Mouse (Mus musculus): ENCODE results near the gene Hsd11b1. TPM values are rescaled to one million over a fixed set of nuclear protein-coding genes. Genes with fewer than 3 reads are reported as not detected.
A peak's percentile ranks its signal among the peaks of the same experiment; 100 is the strongest.

Hsd11b1 gene
- polyA plus RNA-seq, 1 experiment from 2014 or later: 11.4 TPM

DNA sequence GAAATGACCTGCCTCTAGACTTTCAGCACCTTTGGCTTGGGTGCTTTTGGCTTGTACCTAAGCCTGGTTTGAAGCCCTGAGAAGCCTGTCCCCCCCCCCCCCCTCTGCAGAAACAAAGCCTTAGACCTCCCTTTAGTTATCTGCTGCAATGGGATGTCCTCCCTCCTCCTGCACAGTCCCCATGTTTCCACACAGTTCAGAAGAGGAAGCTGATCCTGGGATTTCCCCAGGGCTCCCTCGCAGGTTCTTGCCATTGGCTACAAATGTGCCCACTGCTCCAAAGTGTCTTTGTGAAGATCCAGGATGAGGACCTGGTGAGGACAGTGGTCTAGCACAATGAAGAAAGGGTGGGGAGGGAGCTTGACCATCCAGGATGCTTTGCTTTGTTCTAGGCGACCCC lies 39.2 kb upstream of the Hsd11b1 start:
- no peak overlapping the region for H3K4me2 ChIP-seq (ENCODE audit: low read length)
- WGBS: 60% methylated on average over 2 of the region's 2 CpGs
- no peak for ATAC-seq (replicated peaks; ENCODE audit: low FRiP score, low read depth)

DNA sequence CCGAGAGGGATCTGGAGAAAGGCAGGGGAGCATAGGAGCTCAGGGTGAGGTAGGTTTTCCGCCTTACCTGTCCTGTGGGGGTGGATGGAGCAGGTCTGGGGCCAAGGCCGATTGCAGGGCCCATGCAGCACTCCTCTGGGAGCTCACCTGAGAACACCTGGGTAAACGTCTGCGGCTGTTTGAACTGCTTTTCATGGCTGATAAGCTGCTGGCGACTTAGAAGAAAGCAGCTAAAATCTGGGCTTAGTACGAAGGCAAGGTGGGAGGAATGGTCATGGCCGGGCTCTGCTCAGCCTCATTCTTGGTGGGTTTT lies 38.2 kb upstream of the Hsd11b1 start:
- Histone ChIP-seq H3K4me3 (replicated peaks; ENCODE audit: low read depth, low read length) (no peak overlapping the region), H3K36me3 (ENCODE audit: insufficient read depth, low read length) (no peaks in the 10 kb centered on the region), H3K9me3 (replicated peaks; ENCODE audit: low read length) (no peaks in the 10 kb centered on the region), H3K9ac (ENCODE audit: low read depth, low read length) (no peak overlapping the region), H3K27ac (no peak overlapping the region), H3K27me3 (ENCODE audit: insufficient read depth, low read length) (no peaks in the 10 kb centered on the region), H3K4me1 (replicated peaks; ENCODE audit: insufficient read depth, low read length) (no peaks in the 10 kb centered on the region), H3K4me2 (ENCODE audit: low read length) (no peak overlapping the region)
- DNase-seq (ENCODE audit: low spot score) (no peak), ATAC-seq (replicated peaks; ENCODE audit: low FRiP score, low read depth) (no peak)
- no peak for TF ChIP-seq CTCF (IDR thresholded peaks at IDR 0.05; ENCODE audit: low read depth)
- WGBS: 65% methylated on average over 8 of the region's 8 CpGs

More for the DNA sequence above, 39.2 kb upstream of the Hsd11b1 start:
- Histone ChIP-seq H3K27me3 (ENCODE audit: insufficient read depth, low read length) (no peaks in the 10 kb centered on the region), H3K9me3 (replicated peaks; ENCODE audit: low read length) (no peaks in the 10 kb centered on the region), H3K4me1 (replicated peaks; ENCODE audit: insufficient read depth, low read length) (no peaks in the 10 kb centered on the region), H3K36me3 (ENCODE audit: insufficient read depth, low read length) (no peaks in the 10 kb centered on the region), H3K27ac (no peak overlapping the region), H3K9ac (ENCODE audit: low read depth, low read length) (no peak overlapping the region), H3K4me3 (replicated peaks; ENCODE audit: low read depth, low read length) (no peak overlapping the region)
- no peak for TF ChIP-seq CTCF (IDR thresholded peaks at IDR 0.05; ENCODE audit: low read depth)
- no peak for DNase-seq (ENCODE audit: low spot score)

DNA sequence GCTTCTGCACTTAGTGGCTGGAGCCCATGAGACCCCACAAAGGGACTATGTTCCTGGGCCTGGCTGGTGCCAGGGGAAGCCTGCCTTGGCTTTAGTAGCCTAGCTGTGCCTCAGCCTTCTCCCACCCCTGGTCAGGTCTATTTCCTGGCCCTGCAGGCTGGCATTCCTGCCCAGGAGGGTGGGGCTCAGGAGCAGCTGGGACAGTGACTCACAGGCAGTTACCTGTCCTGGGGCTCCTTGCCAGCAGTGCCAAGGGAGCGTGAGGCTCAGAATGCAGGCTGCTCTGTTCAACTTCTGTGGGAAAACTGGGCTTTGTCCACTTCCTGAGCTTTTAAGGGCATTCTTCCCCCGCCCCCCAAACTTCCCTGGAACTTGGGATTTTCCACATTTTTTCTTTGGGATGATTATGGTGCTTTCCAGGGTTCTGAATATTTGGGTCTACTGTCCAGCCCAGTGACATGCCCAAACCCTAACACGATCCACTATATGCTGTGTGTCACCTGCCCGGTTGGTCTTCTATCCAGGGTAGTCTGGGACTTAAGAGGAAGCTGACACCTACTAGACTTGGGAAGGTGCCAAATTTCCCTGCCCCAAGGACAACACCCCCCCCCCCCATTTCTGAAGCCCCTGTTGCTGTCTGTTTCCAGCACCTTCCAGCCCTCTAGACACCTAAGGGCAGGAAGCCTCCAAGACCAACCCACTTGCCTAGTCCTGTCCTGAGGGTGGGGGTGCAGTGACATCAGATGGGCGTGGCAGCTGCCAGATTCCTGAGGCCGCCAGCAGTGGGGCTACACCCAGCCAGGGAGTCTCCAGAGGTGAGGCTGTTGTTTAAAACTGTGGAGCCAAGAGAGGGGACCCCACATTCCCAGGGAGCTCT lies 37.6 kb upstream of the Hsd11b1 start:
- Histone ChIP-seq H3K27ac (no peak overlapping the region), H3K4me1 (replicated peaks; ENCODE audit: insufficient read depth, low read length) (no peaks in the 10 kb centered on the region), H3K4me2 (ENCODE audit: low read length) (no peak overlapping the region), H3K9ac (ENCODE audit: low read depth, low read length) (no peak overlapping the region), H3K36me3 (ENCODE audit: insufficient read depth, low read length) (no peaks in the 10 kb centered on the region), H3K4me3 (replicated peaks; ENCODE audit: low read depth, low read length) (no peak overlapping the region), H3K9me3 (replicated peaks; ENCODE audit: low read length) (no peaks in the 10 kb centered on the region), H3K27me3 (ENCODE audit: insufficient read depth, low read length) (no peaks in the 10 kb centered on the region)
- DNase-seq (ENCODE audit: low spot score) (peak; percentile 11), ATAC-seq (replicated peaks; ENCODE audit: low FRiP score, low read depth) (peak; percentile 52)
- 61% methylated on average over 6 of the region's 6 CpGs for WGBS
- TF ChIP-seq CTCF (IDR thresholded peaks at IDR 0.05; ENCODE audit: low read depth): no peak

DNA sequence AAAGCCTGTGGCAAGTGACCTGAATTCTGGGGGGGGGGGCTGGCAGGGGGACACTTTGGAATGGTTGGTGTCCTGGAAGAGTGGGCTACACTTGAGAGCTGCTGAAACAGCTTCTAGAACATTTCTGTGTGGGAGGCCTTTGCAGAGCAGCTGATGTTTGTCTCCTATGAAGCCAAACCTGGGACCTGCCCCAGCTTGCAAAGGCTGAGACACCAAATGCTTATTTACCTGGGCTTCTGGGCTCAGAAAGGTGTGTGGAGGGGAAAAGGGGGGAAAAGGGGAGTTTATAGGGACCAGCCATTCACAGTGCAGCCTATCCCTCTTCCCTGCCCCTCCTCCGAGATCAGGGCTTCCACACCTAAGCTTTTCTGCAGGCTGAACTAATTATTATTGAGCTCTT lies 36.1 kb upstream of the Hsd11b1 start:
- Histone ChIP-seq H3K27me3 (ENCODE audit: insufficient read depth, low read length) (no peaks in the 10 kb centered on the region), H3K4me2 (ENCODE audit: low read length) (no peak overlapping the region), H3K4me1 (replicated peaks; ENCODE audit: insufficient read depth, low read length) (no peaks in the 10 kb centered on the region), H3K9me3 (replicated peaks; ENCODE audit: low read length) (no peaks in the 10 kb centered on the region), H3K27ac (no peak overlapping the region), H3K4me3 (replicated peaks; ENCODE audit: low read depth, low read length) (no peak overlapping the region), H3K36me3 (ENCODE audit: insufficient read depth, low read length) (no peaks in the 10 kb centered on the region), H3K9ac (ENCODE audit: low read depth, low read length) (no peak overlapping the region)
- no peak for TF ChIP-seq CTCF (IDR thresholded peaks at IDR 0.05; ENCODE audit: low read depth)
- DNase-seq (ENCODE audit: low spot score) (no peak), ATAC-seq (replicated peaks; ENCODE audit: low FRiP score, low read depth) (no peak)
- 60% methylated on average over 1 of the region's 1 CpGs for WGBS

DNA sequence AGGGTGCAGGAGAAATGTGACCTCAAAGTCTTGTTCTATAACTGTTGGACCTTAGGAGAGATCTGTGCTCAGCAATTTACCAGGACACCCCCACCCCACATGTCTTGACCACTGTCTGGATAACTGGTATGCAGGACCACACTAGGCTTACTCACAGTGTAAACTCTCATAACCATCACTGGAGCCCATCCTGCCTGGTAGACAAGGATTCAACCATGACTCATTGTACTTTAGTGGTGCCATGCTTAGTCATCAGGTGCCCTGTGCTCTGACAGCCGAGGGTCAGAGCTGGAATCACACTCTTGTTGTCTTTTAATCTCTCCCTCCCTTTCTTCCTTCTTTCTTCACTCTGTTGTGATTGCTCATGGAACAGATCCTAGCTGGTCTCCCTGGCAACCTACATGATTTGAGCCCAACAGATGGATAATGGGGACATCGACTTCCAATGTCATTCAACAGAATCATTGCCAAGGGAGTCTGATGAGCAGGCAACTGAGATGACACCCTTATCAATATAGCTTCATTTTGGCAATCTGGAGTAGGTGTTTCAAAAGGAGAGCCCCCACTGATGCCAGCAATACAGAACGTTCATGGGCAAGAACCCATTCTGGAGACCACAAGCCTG lies 34.4 kb upstream of the Hsd11b1 start:
- Histone ChIP-seq H3K4me1 (replicated peaks; ENCODE audit: insufficient read depth, low read length) (no peaks in the 10 kb centered on the region), H3K9ac (ENCODE audit: low read depth, low read length) (no peak overlapping the region), H3K27me3 (ENCODE audit: insufficient read depth, low read length) (no peaks in the 10 kb centered on the region), H3K27ac (no peak overlapping the region), H3K4me3 (replicated peaks; ENCODE audit: low read depth, low read length) (no peak overlapping the region), H3K9me3 (replicated peaks; ENCODE audit: low read length) (no peaks in the 10 kb centered on the region), H3K36me3 (ENCODE audit: insufficient read depth, low read length) (no peaks in the 10 kb centered on the region), H3K4me2 (ENCODE audit: low read length) (no peak overlapping the region)
- ATAC-seq (replicated peaks; ENCODE audit: low FRiP score, low read depth) (no peak), DNase-seq (ENCODE audit: low spot score) (no peak)
- 74% methylated on average over 3 of the region's 3 CpGs for WGBS
- no peak for TF ChIP-seq CTCF (IDR thresholded peaks at IDR 0.05; ENCODE audit: low read depth)

DNA sequence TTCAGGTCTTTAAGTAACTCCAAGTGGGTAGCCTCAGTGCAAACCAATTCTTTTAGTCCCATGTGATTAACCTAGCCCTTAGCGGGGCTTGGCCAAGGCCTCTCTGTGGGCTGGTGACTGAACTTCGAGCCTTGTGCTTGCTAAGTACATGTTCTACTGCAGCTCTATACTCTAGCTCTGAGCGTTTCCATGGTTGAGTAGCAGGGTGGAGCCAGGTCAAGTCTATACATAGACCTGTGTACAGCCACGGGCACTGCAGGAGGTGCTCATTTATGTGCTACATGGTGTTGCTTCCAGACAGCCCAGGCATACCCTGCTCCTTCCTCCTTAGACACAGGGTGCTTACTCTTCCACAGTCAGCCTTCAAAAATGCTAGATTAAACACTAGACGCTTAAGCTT lies 32.0 kb upstream of the Hsd11b1 start:
- WGBS: 75% methylated on average over 5 of the region's 5 CpGs
- no peak overlapping the region for H3K27ac ChIP-seq
- H3K4me2 ChIP-seq (ENCODE audit: low read length): no peak overlapping the region
- H3K9ac ChIP-seq (ENCODE audit: low read depth, low read length): no peak overlapping the region
- no peaks in the 10 kb centered on the region for H3K27me3 ChIP-seq (ENCODE audit: insufficient read depth, low read length)
- no peak for TF ChIP-seq CTCF (IDR thresholded peaks at IDR 0.05; ENCODE audit: low read depth)
- H3K36me3 ChIP-seq (ENCODE audit: insufficient read depth, low read length): no peaks in the 10 kb centered on the region
- ATAC-seq (replicated peaks; ENCODE audit: low FRiP score, low read depth): no peak
- H3K9me3 ChIP-seq (replicated peaks; ENCODE audit: low read length): no peaks in the 10 kb centered on the region
- DNase-seq (ENCODE audit: low spot score): no peak
- no peaks in the 10 kb centered on the region for H3K4me1 ChIP-seq (replicated peaks; ENCODE audit: insufficient read depth, low read length)
- no peak overlapping the region for H3K4me3 ChIP-seq (replicated peaks; ENCODE audit: low read depth, low read length)

Data from kidney, postnatal 0 days (tissue).